Mouse (Mus musculus): ENCODE data around the gene Cant1. TPM values are rescaled to one million over a fixed set of nuclear protein-coding genes. Genes with fewer than 3 reads are reported as not detected.
"Not testable (repeated sequence)": the region's sequence is repeated elsewhere in the genome, so short reads cannot be mapped to it uniquely, and the experiment has no call there.

The Cant1 gene
- total RNA-seq, 1 experiment from 2014 or later = 40.1 TPM

DNA sequence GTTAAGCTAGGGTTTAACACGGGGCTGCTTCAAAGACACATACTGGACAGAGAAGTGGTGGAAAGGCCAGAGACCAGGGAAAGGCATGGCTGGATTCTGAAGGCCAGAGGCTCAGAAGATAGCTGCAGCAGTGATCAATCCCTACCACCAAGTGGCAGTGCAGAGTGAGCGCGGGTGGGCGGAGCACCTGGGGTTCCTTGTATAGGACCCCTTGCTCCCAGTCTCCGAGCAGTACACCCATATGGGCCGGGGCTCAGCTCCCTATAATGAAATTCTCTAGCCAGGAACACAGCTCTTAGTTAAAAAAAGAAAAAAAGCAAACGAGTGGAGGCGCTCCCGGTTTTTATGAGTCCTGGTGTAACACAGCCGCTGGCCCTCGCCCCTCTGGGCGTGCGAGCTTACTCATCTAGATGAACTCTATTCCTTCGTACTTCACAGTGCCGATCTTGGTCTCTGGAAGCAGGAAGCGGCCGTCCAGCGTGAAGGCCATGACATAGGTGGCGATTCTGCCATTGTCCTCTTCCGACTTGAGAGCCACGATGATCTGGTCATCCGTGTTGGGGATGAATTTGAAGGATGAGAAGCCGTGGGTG lies 11.5 kb downstream of the Cant1 start:
- DNase-seq = peak; percentile 58

DNA sequence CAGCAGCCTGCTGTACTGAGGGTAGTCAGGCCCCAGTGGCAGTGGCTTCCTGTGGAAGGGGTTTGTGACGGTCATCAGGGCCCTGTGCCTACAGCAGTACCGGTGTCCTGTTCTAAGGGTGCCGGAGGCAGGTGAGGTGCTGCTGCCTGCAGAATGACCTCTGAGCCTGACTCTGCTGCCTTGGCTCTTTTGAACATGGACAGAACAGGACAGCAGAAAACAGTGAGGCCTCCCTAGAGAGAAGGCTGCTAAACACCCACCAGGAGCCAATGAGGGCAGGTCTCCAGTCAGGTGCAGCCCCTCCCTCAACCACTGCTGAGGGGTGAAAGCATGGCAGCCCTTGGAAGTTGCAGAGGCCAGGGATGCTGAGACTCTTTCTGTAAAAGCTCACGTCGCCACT lies 12.4 kb downstream of the Cant1 start:
- no peak for DNase-seq

DNA sequence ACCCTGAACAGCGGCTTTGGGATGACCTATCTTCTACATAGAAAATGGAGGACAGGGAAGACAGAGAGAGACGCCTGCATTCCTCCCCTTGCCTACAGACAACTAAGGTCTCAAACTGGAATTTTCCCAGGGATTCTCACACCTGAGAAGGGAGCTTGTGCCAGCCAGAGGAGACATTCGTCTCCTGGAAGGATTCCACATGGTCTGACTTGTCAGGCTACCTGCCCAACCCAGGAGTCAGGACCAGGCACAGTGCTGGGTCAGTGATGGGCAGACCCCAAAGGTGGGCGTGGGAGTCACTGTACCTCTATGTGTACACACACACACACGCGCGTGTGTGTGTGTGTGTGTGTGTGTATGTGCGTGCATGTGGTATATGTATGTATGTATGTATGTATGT lies 13.6 kb downstream of the Cant1 start:
- no peak for DNase-seq

DNA sequence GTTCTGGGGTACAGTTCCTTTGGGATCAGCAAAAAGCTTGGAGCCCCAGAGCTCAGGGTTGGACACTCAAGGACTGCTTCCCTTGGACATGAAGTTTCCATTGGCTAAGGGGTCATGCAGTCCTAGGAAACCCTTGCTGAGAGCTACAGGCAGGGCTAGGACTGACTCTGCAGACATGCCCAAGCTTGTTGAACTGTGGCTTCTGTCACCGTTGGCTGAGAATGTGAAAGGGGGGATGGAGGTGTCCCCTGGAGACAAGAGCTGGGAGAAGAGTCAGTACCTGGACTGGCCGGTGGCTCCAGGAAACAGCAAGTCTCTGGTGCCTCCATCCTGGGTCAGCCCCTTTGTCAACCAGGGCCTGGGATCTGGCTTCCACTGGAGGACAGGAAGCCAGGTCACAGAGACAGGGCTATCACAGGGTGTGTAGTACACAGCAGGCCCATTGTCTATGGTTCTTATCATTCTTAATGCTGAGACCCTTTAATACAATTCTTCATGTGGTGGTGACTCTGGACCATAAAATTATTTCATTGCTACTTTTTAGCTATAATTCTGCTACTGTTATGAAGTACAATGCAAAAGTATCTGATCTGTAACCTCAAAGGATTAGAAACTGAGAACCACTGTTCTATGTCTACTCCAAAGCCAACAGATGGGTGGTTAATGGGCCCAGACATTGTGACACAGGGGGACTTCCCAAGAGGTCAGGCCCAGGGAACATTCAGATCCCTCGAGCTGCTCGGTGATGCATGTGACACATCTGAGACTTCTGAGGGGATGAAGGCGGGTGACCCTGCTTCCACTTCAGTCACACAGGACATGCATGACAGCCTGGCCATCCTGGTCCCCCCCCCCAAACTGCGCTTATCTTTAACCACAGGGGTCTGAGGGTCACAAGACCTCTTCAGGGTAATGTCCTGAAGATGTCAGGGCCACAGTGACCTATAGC lies 14.7 kb downstream of the Cant1 start:
- DNase-seq = no peak

DNA sequence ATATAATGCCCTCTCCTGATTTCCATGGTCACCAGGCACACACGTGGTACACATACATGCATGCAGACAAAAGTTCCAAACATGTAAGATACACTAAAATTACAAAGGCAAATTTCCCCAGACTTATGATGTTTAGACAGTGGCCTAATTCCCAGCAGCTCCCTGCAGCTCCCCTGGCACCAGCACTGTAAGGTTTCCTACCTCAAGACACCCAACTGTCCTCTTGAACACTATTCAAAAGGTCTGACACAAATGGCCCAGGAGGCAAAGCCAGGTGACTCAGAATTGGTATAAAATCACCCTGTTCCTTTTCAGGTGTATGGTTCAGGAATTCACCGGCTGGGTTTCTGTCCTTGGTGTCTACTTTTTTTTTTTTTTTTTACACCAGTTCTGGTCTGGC lies 15.7 kb downstream of the Cant1 start:
- no peak for DNase-seq

DNA sequence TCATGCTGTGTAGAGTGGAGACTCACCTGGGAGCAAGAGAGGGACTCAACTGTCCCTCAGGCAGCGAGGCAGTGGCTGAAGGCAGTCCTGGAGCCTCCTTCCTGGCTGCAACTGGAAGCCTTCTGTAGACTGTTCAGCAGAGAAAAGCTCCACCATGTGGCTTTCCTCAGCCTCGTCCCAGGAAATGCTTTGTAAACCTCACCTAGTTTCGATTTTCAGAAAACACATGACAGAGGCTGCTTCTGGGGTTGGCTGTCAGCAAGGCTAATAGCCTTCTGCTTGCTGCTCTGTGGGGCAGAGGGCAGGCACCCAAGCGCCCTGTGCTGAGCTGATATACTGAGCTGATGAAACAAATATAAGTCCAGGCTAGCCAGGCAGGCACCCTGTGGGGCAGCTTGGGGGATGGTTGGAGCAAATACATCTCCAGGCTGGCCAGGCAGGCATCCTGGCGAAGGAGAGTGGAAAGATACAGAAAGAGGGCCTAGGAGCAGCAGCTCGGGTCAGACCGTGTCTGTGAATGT lies 17.1 kb downstream of the Cant1 start, which contains the start of gene Lgals3bp:
Gene Lgals3bp, minus strand, starts transcription at position 333 of the 521 bp plus-strand sequence.
- peak; percentile 47 for DNase-seq

DNA sequence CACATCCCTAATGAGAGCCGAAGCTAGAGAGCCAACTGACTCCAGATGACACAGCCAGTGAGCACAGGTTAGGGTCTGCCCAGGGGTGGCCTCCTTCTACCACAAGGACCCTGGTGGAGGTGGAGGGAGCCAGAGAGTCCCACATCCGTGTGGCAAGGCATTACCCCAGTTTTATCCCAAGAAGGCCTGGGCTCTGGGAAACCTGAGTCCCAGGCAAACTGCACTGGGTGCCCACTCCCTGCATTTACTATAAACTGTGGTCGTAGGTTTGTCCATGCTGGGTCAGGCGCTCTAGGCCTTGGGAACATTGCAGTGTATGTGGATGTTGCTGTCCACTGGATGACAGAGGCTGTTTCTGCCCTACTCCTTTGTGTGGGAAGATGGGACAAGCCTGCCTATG lies 17.7 kb downstream of the Cant1 start:
- no peak for DNase-seq

DNA sequence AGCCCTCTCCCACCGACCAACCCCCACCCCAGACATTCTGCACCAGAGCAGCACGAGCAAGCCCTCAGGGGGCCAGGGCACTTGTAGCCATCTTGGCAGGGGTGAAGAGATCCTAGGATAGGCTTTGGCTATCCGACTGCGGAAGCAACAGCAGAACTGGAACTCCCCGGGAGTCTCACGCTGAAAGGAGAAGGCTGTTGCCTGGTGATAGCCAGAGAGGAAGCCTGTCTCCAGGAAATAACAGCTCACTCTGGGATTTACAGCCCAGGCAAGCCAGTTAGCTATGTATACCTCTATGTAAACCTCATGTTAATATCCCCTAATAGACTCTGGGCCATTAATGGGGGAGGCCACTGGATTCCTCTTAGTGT lies 18.3 kb downstream of the Cant1 start:
- DNase-seq = no peak

DNA sequence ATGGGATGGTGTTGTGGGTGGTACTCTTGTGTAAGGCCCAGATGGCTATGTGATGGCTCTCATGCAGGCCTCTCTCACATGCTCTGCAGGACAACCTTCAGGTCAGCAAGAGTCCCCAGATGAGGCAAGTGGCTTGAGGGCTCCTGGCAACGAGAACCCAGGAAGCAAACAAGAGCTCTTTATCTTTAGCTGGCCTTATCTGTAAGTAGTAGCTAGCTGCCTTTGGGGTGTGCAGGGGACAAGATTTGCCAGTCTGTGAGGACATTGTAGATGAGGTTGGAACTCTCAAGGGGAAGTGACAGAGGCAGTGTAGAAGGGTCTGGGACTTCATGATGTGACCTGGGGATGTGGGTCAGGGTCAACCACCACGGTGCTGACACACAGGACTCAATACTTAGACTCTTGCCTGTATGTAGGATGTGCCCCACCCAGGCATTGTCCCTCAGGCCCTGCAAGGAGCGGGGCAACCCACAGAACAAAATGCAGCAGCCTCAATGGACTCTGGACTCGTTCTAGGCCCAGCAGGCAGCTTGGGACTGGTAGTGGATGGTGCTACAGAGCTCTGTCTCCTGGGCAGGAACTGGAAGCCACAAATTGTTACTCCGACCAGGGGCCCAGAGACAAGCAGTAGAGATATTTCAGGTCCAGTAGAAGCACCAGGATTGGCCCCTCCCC lies 18.9 kb downstream of the Cant1 start:
- no peak for DNase-seq

DNA sequence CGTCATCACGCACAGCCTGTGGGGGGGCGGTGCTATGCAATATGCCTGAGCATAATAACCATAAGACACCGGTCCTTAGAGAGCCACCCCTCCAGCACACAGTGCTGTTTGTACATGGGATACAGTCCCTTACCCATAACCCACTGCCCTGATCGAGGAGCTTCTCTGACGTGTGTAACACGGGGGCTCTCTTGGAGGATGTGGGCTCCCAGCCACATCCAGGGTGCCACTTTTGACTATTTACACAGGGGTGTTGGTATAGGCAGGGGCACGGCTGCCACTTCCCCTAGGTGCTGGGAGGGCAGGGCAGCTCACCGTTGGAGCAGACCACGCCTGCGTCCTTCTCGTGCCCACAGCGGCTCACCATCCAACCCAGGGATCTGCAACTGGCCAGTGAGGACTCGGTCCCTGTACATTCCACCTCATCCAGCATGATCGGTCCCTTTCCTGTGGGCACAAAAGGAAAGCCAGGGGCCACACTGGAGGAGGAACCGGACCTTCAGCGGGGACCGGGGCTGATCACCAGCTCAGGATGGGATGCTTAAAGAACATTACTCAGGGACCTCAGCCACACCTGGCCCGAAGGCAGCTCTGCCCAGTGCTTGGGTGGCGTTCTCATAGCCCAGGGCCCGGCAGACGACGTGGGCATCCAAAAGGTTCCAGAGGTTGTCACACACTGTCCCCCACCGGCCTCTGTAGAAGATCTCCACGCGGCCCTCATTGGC lies 20.9 kb downstream of the Cant1 start:
- no peak for DNase-seq

DNA sequence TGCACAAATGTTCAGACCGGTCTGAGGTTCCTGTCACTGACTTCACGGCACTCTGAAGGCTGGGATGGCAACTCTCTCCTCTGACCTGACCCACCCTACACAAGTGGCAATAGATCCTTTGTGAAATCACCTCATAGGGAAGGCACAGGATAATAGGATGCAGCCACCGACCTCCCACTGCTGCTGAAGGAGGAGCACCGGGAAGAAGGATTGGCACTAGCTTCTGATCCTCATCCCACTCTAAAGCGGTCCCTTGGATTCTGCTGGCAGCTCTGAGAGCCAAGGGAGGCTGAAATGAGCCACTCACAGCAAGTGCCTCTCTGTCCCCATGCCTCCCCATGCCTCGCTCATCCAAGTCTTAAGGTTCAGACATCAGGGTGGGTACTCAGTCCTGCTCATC lies 24.3 kb downstream of the Cant1 start:
- no peak for DNase-seq

DNA sequence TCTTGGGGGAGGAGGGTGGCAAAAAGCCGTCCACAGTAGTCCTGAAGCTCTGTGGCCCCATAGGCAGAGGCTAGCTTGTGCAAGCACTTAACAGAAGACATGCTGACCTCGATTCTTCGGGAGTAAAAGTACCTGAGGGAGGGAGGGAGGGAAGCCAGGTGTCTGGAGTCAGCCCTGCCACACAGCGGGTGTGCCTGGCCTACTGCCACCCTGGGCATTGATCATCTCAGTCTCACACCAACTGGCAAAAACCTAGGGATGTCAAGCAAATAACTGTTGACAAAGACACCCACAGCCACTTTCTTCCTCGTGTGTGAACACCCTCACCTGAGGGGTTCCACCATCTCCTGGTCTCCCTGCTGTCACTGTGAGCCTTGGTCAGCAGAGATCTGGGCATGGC lies 24.9 kb downstream of the Cant1 start:
- no peak for DNase-seq

DNA sequence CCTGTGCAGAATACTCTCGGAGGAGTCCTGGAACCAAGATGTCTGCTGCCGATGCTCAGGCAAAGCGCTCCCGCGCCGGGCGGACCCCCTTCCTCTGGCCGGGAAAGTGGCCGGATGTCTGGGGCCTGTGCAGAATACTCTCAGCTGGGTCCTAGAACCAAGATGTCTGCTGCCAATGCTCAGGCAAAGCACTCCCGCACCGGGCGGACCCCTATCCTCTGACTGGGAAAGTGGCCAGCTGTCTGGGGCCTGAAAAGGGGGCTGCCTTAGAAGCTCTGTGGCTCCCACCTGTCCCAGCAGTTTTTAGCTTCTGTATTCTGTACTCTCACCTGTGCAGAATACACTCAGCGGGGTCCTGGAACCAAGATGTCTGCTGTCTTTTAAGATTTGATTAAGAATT lies 31.1 kb downstream of the Cant1 start:
- not testable (repeated sequence) for DNase-seq

DNA sequence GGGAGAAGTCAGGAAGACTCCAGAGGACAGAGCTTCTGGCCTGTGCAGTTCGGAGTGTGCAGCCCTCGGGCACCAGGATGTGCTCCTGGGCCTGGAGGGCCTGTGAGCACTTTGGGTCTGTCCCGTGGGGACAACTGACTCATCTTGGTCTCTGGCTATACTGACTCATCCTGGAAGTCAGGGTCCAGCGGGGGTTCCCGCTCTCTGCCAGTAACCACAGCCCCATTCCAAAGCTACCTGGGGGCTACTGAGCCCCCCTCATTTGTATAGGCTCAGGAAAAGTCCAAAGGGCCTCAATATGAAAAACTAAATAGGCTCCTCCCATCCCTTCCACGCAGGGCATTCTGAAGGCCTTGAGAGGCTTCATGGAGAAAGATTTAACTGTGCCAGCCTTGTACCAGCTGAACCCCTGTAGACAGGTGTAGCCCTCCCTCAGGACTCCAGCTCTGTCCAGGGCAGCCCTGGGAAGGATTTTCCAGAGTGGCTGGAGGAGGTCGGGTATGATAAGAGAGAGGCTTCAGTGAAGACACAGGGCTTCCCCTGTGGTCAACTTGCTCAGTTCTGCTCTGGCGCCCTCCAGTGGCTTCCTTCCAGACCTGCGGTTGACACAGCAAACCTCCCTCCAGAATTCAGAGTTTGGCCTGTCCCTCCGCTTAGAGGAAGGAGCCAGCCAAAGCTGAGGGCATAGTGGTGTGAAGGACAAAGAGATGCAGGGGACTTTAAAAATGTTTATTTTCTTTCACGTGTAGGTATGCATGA lies 39.5 kb downstream of the Cant1 start:
- peak; percentile 89 for DNase-seq

DNA sequence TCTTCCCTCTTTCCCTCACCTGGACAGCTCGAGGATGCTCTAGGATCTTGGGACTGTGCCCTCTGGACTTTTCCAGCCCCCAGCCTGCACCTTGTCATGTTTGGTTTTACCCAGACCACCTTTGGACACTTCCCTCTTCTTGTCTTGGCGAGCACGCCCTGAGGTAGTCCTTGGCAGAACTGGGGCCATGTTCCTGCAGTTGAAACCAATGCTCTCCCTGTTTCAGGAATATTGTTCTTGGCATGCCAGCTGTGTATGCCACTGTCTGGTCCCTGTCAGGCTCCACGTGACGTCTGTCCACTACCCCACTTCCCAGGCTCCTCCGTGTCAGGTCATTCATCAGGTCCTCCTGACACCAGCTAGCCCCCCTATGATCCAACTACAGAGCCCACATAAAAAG lies 40.2 kb downstream of the Cant1 start:
- DNase-seq = no peak

DNA sequence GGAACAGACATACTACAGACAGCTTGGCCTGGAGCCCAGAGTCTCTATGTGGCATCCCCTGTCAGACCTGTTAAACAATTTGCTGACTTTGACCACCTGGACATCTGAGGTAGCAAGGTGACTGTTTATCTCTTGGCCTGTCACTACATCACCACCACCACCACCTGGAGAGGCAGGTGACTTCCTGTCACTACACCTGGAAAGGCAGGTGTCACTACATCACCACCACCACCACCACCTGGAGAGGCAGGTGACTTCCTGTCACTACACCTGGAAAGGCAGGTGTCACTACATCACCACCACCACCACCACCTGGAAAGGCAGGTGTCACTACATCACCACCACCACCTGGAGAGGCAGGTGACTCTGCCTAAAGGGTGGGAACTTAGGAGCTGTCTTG lies 42.6 kb downstream of the Cant1 start:
- not testable (repeated sequence) for DNase-seq

DNA sequence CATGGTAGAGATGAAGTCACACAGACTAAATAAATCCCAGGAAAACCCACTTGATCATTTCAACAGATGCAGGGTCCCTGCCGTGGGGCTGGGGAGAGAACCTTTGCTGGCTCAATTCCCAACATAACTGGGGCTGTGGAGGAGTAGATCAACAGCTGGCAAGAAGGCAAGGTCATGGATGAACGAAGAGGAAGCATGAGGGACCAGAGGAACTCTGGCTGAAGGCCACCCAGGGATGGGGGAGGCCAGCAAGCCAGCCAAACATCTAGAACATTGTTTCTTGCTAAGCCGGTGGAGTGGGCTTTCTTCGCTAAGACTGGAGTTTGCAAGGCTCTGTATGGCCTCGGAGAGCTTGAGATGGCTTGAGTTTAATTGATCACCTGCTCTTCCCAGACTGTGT lies 43.0 kb downstream of the Cant1 start:
- peak; percentile 29 for DNase-seq

DNA sequence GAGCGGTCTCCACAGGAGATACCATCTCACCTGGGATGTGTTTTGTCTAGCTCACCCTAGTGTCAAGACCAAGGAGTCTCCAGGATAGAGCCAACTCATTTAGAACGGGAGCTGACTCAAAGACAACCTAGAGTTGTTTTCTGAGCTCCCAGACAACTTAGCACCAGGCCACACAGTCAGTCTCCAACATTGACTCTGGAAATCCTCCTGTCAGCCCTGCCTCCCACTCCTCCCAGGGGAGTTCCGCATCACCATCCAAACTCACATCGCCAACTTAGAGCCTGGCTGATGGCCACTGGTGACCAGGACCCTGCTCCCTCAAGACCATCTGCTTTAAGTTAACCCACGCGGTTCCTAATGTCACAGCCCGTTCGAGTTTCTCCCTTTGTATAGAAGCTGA lies 43.4 kb downstream of the Cant1 start:
- no peak for DNase-seq

DNA sequence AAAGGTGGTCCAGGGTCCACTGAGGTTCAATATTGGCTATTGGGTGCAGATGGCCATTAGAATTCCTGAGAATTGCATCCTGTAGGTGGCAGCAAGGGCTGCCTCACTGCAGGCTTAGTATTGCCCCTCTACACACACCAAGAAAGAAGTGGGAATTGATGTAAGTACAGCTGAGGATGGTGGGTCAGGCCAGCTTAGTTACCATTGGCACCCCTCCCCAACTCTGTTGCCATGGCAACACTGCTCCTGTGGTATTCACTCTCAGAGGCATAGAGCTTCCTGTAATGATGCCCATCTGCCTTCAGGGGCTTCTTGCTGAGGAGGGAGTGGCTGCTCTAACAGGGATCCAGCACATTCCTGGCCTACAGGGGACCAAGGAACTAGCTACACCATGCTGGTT lies 43.9 kb downstream of the Cant1 start:
- DNase-seq = no peak

DNA sequence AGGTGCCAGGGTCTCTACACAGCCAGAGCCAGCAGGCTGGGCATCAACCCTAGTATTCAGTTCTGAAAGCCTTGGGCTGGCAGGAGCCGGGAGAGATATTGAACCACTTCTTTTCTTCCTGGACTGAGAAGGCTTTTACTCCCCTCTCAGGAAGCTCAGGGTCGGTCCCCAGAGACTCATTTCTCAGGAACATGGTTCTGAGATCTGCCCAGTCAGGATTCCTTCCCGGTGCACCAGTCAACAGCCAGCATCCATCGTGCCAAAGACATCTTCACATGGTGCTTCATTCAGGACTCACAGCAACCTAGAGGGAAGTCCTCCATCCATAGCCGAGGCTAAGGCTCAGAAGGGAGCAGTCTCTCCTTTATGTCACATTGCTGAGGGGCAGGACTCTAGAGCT lies 44.4 kb downstream of the Cant1 start:
- DNase-seq = no peak

DNA sequence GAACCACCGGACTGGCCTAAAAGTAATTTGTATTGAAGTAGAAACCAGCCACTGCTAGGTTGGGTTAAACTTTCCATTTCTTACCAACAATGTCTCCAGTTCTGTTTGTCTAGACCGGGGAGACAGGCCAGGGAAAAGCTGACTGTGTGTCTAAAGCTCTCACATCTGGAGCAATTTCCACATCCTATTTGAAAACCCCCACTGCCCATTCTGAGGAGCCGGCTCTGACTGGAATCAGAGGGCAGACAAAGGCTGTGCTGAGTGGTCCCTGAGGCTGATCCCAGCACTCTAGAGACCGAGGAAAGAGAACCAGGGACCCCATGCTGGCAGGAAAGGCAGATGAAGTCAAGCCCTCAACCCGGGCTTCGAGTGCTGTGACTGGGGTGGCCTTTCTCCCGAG lies 46.2 kb downstream of the Cant1 start:
- no peak for DNase-seq

DNA sequence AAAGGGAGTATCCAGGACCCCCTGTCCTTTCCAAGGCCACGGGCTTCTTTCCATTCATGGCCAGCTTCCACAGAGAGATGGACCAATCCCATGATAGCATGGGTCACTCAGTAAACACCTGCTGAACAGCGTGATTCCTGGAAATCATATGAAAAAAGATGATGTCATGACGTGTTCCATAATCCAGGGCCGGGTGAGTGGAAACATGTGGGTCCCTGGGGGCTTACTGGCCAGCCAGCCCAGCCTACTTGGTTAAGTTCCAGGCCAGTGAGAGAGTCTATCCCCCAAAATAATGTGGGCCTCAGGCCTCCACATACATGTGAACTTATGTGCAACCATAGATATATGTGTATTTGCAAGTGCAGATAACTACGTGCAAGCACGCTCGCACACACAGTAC lies 47.0 kb downstream of the Cant1 start:
- no peak for DNase-seq
